Mouse (Mus musculus): Measurements from ENCODE around the gene Sh3yl1.

DNA sequence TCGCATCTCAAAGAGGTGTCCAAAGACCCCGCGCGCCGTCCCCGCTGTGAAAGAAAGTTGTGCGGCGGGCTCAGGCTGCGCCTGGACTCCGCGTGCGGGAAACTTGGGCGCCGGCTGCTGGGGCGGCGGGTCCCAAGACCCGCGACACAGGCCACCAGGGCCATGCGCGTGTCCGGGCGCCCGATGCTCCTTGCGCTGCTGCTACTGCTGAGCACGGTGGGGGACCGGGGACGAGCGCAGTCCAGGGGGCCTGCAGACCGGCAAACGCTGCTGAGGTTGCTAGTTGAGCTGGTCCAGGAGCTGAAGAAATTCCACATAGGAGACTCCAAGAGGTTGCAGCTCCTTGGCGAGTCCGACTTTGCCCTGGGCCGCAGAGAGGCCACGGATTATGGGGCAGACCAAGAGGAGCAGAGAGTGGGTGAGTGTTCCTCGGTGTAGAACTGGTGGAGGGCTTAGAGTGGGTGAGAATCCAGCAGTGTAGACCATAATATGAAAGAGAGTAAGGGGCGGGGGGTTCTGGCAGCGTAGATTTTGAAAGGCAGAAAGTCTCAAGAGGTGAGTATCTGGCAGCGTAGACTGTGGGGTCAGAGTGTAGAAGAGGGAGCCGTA lies 26.7 kb upstream of the Sh3yl1 start:
- no peak for TF ChIP-seq GATA1 (IDR thresholded peaks at IDR 0.05; ENCODE audit: low read length)
- no peak for TF ChIP-seq TAL1 (IDR thresholded peaks at IDR 0.05; ENCODE audit: low read length)
